Mouse (Mus musculus) lung, adult 18-20 months (tissue): ENCODE results near the gene Pphln1.
A peak's percentile ranks its signal among the peaks of the same experiment; 100 is the strongest.
"Not testable (repeated sequence)": the region's sequence is repeated elsewhere in the genome, so short reads cannot be mapped to it uniquely, and the experiment has no call there.

Source experiments
- DNase-seq, 2 experiments: peaks; one replicate each; pipeline ENCODE4 v3.0.0; 2022; ENCODE audit warnings: mixed read lengths in 2 of 2

Gene Pphln1

GRCm38 (mm10) chr15:93397826-93398698 is at the start of gene Pphln1, which contains the start of gene Zcrb1:
Pphln1 (plus strand) TSS chr15:93398350.
Zcrb1 (minus strand) TSS chr15:93398334.
- DNase-seq, result peak; percentile 79 to 83

GRCm38 (mm10) chr15:93358346-93359095 is 39.6 kb upstream of the Pphln1 start:
- no peak for DNase-seq

DNA sequence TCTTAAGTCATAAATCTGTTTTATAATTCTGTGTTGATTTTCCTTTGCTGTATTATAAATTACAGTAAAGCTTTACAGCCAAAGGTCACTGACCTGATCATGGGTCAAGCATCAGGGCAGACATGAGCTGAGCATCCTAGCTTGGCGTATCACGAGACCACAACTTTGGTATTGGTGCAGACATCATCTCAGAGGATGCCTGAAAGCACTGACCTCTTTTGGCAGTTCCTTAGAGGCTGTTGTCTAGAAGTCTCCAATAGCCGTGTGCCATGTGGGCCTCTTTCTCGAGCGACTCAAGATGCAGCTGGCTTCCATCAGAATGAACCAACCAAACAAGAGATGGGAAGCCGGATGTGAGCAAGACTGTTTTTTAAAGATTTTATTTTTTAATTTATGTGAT is 32.6 kb upstream of the Pphln1 start:
- DNase-seq, result no peak

DNA sequence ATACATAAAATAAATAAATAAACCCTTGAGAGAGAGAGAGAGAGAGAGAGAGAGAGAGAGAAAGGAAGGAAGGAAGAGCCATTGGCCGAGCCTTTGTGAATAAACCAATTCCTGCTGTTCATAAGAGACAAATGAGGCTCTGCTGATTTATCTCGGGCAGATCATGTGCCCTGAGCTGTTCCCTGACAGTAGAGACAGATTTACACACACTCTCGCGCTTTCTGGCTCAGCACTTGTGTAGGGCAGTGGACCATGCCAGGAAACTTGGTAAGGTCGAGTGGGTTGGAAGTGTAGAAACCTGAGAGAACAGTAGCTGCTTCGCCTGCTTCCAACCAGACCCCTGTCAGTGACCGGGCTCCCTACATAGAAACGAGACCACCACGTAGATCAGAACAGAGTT is 29.6 kb upstream of the Pphln1 start:
- DNase-seq, result no peak

DNA sequence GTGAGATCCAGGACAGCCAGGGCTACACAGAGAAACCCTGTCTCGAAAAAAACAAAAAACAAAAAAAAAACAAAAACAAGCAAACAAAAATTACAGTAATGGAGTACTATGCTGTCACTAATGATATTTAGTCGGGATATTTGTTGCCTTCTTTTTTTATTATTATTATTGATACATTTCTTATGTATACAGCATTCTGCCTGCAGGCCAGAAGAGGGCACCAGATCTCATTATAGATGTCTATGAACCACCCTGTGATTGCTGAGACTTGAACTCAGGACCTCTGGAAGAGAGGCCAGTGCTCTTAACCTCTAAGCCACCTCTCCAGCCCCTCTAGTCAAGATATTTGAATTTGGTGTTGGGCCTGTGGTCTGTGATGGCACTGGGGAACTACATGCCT is 26.3 kb upstream of the Pphln1 start:
- no peak for DNase-seq

DNA sequence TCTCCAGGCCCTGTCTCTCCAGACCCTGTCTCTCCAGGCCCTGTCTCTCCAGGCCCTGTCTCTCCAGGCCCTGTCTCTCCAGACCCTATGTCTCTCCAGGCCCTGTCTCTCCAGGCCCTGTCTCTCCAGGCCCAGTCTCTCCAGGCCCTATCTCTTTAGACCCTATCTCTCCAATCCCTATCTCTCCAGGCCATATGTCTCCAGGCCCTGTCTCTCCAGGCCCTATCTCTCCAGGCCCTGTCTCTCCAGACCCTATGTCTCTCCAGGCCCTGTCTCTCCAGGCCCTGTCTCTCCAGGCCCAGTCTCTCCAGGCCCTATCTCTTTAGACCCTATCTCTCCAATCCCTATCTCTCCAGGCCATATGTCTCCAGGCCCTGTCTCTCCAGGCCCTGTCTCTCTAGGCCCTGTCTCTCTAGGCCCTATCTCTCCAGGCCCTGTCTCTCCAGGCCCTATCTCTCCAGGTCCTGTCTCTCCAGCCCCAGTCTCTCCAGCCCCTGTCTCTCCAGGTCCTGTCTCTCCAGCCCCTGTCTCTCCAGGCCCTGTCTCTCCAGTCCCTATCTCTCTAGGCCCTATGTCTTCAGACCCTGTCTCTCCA is 25.5 kb upstream of the Pphln1 start:
- DNase-seq, result not testable (repeated sequence)

- no peak for DNase-seq
These were observed 22.5 kb upstream of the Pphln1 start for GRCm38 (mm10) chr15:93375696-93376095.

DNA sequence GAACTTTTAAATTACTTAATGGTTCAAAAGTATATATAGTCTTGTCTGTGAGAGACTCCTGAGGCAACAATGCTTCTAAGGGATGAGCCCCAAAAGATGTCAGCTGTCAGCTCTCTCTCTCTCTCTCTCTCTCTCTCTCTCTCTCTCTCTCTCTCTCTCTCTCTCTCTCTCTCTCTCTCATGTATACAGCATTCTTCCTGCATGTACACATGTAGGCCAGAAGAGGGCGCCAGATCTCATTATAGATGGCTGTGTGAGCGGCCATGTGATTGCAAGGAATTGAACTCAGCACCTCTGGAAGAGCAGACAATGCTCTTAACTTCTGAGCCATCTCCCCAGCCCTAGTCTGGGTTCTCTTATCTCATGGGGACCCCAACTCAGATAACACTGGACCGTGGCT is 19.0 kb upstream of the Pphln1 start:
- DNase-seq, result no peak

DNA sequence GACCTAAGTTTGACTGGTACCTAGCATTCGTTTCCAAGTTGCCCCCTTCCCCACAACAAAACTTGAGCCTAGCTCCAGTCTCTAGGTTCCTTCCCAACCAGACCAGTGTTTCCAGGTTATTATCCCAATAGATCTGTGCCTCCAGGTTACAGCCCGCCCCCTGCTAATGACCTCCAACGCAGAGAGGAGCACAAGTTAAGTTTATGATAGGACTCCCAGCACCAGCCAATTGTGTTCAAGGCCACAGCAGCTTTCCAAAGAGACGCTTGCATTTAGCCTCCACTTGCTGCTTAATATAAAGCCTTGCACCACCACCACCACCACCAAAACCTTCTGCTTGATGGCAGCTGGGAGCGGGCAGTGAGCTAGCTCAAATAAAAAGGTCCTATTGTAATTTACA is 16.8 kb upstream of the Pphln1 start:
- DNase-seq, result no peak

GRCm38 (mm10) chr15:93397269-93397668 is 881 bp upstream of the Pphln1 start:
- no peak for DNase-seq

DNA sequence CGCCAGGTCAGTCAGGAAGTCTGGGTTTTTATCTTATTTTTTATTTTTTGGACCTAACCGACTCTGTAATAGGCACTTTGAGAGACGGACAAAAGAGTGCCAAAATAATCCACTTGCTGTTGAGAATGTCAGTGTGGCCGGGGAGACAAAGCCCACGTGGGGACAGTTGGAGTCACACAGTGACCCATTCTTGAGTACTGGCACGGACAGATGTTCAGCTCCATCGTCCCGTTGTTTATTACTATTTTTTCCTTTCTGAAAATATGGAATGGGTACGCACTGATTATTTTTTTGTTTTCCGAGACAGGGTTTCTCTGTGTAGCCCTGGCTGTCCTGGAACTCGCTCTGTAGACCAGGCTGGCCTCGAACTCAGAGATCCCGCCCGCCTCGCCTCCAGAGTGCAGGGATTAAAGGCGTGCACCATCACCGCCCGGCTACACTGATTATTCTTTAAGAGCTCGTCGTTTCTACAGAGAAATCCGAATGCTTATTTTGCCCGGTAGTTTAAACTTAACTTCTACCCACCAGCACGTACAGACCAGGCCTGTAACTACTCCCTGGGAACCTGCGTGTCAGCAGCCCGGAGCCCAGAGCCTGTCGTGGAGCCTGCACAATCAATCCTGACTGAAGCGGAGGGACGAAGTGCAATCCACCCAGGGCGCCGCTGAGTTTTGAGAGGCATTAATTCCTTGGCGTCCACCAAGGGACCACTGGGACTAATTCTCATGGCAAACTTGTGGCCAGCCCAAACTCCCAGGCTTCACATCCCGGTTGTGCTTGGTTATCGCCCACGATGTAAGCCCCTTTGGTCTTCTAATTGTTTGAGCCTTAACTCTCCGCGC is 770 bp downstream of the Pphln1 start:
- no peak for DNase-seq

- no peak for DNase-seq
These were observed 3.3 kb downstream of the Pphln1 start for GRCm38 (mm10) chr15:93401446-93401845.

DNA sequence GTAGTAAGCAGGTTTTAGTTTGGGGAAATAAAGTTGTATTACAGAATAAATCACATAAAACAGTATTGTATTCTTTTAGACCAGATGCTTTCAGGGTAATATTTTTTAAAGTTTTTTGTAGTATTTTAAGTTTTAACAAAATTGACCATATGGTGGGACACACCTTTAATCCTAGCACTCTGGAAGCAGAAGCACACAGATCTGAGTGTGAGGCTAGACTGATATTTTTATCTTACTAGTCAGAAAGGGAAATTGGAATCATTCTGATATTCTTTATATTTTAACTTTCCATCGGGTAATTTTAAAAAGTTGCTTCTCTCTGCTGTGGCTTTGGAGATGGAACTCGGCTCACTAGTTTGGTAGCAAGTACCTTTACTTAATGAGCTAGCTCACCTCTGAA is 4.6 kb downstream of the Pphln1 start:
- no peak for DNase-seq

DNA sequence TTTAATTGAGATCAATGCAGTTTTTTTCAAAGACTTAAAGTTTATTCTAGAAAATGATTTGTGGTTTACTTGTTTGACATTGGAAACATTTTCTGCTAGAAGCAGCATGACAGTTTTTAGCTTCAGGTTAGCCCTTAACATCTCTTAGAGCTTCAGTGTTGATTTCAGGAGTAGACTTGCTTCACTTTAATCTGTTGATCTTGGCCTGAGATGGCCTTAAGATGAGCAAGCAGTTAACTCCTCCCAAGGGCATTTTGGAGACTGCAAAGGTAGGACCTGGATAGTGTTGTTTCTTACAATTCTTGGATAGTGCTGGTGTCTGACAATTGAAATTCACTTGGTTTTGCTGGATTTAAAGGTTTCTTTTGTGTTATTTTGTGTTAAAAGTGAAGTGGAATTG is 6.7 kb downstream of the Pphln1 start:
- DNase-seq, result no peak

GRCm38 (mm10) chr15:93405446-93405986 is 7.4 kb downstream of the Pphln1 start:
- DNase-seq, result no peak

DNA sequence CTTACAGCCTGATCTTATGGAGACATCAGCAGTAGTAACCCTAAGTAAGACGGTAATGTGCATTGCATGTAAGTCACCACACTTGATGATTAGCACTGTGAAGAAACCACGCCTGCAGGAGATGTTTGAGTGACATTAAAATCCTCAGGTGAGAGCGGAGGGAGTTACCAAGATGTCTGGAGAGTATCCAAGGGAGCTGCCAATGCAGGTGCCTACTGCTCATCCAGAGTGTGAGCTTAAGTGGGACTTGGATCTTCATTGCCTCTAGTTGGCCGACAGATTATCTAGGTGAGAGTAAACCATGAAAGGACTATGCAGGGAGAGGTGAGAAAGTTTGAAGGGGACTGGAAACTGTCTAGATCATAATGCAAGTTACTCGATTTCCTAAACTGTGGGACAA is 8.3 kb downstream of the Pphln1 start:
- DNase-seq, result no peak

GRCm38 (mm10) chr15:93412445-93412844 is 14.3 kb downstream of the Pphln1 start:
- DNase-seq, result no peak

- no peak for DNase-seq
These were observed 16.3 kb downstream of the Pphln1 start for GRCm38 (mm10) chr15:93414456-93414855.

DNA sequence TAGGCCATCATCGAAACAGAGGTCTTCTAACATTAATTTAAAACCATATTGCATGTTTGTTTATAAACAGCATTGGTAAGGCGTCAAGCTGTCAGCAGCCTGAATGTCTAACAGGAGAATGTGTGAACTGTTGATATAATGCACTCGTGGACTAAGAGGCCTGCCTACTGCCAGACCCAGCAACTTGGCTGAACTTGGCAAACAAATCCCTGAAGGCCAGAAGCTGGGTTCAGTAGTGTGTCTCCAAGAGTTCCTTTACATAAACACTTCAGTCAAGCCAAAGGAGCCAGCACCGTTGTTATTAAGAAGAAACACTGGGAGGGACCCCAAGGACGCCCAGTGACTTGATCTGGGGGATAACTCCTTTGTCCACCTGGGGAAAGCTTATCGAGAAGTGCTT is 18.1 kb downstream of the Pphln1 start:
- peak; percentile 39 to 48 for DNase-seq

- no peak for DNase-seq
These were observed 22.4 kb downstream of the Pphln1 start for GRCm38 (mm10) chr15:93420596-93420995.

DNA sequence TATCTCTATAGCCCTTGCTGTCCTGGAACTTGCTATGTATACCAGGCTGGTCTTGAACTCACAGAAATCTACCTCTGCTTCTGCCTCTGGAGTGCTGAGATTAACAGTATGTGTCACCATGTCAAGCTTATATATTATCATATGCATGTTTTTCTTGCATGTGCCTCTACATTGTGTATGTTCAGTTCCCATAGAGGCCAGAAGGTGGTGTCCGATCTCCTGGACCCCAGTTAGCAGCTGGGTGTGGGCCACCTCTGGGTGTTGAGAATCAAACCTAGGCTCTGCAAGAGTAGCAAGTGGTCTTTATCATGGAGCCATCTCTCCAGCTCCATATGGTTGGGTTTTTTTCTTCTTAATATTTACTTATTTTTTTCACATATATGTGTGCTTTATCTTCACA is 24.4 kb downstream of the Pphln1 start:
- no peak for DNase-seq

GRCm38 (mm10) chr15:93433811-93434210 is 35.7 kb downstream of the Pphln1 start:
- no peak for DNase-seq
